Mouse (Mus musculus) layer of hippocampus, adult 9-11 months (tissue): Measurements from ENCODE around the gene Rbfox1.

ENCODE experiments used
- DNase-seq: peaks from one replicate; pipeline ENCODE4 v3.0.0; 2022

Rbfox1 gene

GRCm38 (mm10) chr16:6963533-6963932 lies 1078.4 kb downstream of the Rbfox1 start:
- peak; percentile 61 for DNase-seq

- DNase-seq: no peak
These were observed 1079.8 kb downstream of the Rbfox1 start for GRCm38 (mm10) chr16:6964720-6965583.

- DNase-seq: peak; percentile 38
These were observed 1084.8 kb downstream of the Rbfox1 start for GRCm38 (mm10) chr16:6969986-6970385.

- DNase-seq: no peak
These were observed 1091.2 kb downstream of the Rbfox1 start for GRCm38 (mm10) chr16:6976341-6976740.

- DNase-seq: no peak
These were observed 1098.8 kb downstream of the Rbfox1 start for GRCm38 (mm10) chr16:6983947-6984346.

- peak; percentile 25 for DNase-seq
These were observed 1100.9 kb downstream of the Rbfox1 start for GRCm38 (mm10) chr16:6986031-6986430.

GRCm38 (mm10) chr16:6986494-6986893 lies 1101.3 kb downstream of the Rbfox1 start:
- no peak for DNase-seq

GRCm38 (mm10) chr16:6992251-6992650 lies 1107.1 kb downstream of the Rbfox1 start:
- no peak for DNase-seq

GRCm38 (mm10) chr16:6993180-6993579 lies 1108.0 kb downstream of the Rbfox1 start:
- peak; percentile 20 for DNase-seq

GRCm38 (mm10) chr16:6997109-6997508 lies 1112.0 kb downstream of the Rbfox1 start:
- DNase-seq: no peak

GRCm38 (mm10) chr16:6997834-6998233 lies 1112.7 kb downstream of the Rbfox1 start:
- DNase-seq: no peak

GRCm38 (mm10) chr16:7004565-7004964 lies 1119.4 kb downstream of the Rbfox1 start:
- no peak for DNase-seq

GRCm38 (mm10) chr16:7005478-7005877 lies 1120.3 kb downstream of the Rbfox1 start:
- peak; percentile 27 for DNase-seq

GRCm38 (mm10) chr16:7017310-7017709 lies 1132.2 kb downstream of the Rbfox1 start:
- no peak for DNase-seq

- no peak for DNase-seq
These were observed 1149.1 kb downstream of the Rbfox1 start for GRCm38 (mm10) chr16:7034231-7034630.

GRCm38 (mm10) chr16:7036566-7036965 lies 1151.4 kb downstream of the Rbfox1 start:
- no peak for DNase-seq

GRCm38 (mm10) chr16:7036988-7037387 lies 1151.8 kb downstream of the Rbfox1 start:
- DNase-seq: no peak

GRCm38 (mm10) chr16:7038639-7039260 lies 1153.6 kb downstream of the Rbfox1 start:
- no peak for DNase-seq

- DNase-seq: no peak
These were observed 1154.5 kb downstream of the Rbfox1 start for GRCm38 (mm10) chr16:7039404-7040367.

GRCm38 (mm10) chr16:7040691-7041090 lies 1155.5 kb downstream of the Rbfox1 start:
- no peak for DNase-seq

- no peak for DNase-seq
These were observed 1162.3 kb downstream of the Rbfox1 start for GRCm38 (mm10) chr16:7047421-7047820.

- DNase-seq: no peak
These were observed 1164.2 kb downstream of the Rbfox1 start for GRCm38 (mm10) chr16:7049162-7049971.
